ENCODE assay signal across 12 mouse cellular contexts in the genomic region with DNA sequence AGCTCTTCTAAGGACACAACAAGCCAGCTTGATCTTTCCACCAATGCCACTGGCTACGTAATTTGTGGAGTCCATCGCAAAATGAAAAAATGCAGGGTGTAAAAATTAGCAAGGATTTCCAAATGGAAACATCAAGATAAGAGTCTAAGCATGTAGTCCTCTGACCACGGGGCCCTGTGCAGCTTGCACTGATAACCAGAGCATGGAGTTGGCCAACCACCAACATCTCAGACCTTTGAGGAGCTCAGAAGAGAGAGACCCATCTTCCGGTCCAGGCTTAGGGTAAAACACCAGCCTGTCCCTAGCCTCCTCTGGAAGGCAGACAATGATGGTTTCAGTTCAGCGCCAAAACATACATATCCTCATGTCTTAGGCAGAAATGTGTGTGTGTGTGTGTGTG.
A peak's percentile ranks its signal among the peaks of the same experiment; 100 is the strongest.
DNase-seq lines count a peak whose midpoint lies in the region; ATAC-seq lines count a peak whose summit lies in the region.
"Had no signal": no experiment of that assay in that cellular context is flagged by ENCODE, and none has a peak within 500 bp of the region (broad histone marks: within the 10 kb centered on the region; RNA-seq: fewer than 3 reads in every experiment).

No protein-coding gene starts in this region.

- intact Hi-C loops in heart, postnatal 25 days (cut with DNase I): no loop called here

- peaks cover 57% of the 10 kb centered on the region for H3K4me1 ChIP-seq in kidney, embryonic 14.5 days (ENCODE audit: control insufficient read depth, insufficient read depth, low read length)
- H3K4me1 ChIP-seq in limb, embryonic 10.5 days: peaks cover 88% of the 10 kb centered on the region

- H3K27ac ChIP-seq in kidney, embryonic 14.5 days (ENCODE audit: low read depth, low read length): peak overlapping the region; percentile 75; the same call in 1 of the 2 replicates
- peak overlapping the region; percentile 94 for H3K27ac ChIP-seq in limb, embryonic 10.5 days
- H3K27ac ChIP-seq: midbrain, embryonic 12.5 days had no signal

- peak; percentile 94 for DNase-seq in heart, adult 11 months
- no peak for DNase-seq in heart, postnatal 25 days (ENCODE audit: low spot score)
- no peak for DNase-seq in kidney, adult 11 months
- peak; percentile 60 for DNase-seq in 416B (ENCODE audit: low read depth)
- no peak for DNase-seq in limb, embryonic 10.5 days (ENCODE audit: low spot score)
- DNase-seq in ovary, adult 18-20 months (ENCODE audit: low spot score): no peak
- DNase-seq: cerebellum, adult 18-20 months; kidney, adult 8-10 months had no signal

- no peaks in the 10 kb centered on the region for H3K27me3 ChIP-seq in kidney, embryonic 14.5 days (ENCODE audit: control insufficient read depth, insufficient read depth, low read length)
- H3K27me3 ChIP-seq in limb, embryonic 10.5 days (ENCODE audit: low read depth, poor library complexity, severe bottlenecking): no peaks in the 10 kb centered on the region
- H3K27me3 ChIP-seq: midbrain, embryonic 12.5 days had no signal

- H3K9me3 ChIP-seq in kidney, embryonic 14.5 days (ENCODE audit: control insufficient read depth, low read length): 0 out of 2 replicates have a peak, but pooled peaks cover 2% of the 10 kb centered on the region
- H3K9me3 ChIP-seq in limb, embryonic 10.5 days (replicated peaks): no peaks in the 10 kb centered on the region
- H3K9me3 ChIP-seq: midbrain, embryonic 12.5 days had no signal

- no peaks in the 10 kb centered on the region for H3K36me3 ChIP-seq in kidney, embryonic 14.5 days (ENCODE audit: control insufficient read depth, insufficient read depth, low read length)
- H3K36me3 ChIP-seq in limb, embryonic 10.5 days: no peaks in the 10 kb centered on the region
- H3K36me3 ChIP-seq: midbrain, embryonic 12.5 days had no signal

- no peak overlapping the region for H3K4me2 ChIP-seq in kidney, embryonic 14.5 days (replicated peaks; ENCODE audit: low read depth, low read length)
- H3K4me2 ChIP-seq: midbrain, embryonic 12.5 days had no signal

- H3K4me3 ChIP-seq in kidney, embryonic 14.5 days (ENCODE audit: low read length): no peak overlapping the region
- H3K4me3 ChIP-seq in limb, embryonic 10.5 days: no peak overlapping the region
- H3K4me3 ChIP-seq: erythroblast, embryonic 14.5 days; midbrain, embryonic 12.5 days had no signal

- ATAC-seq in kidney, embryonic 14.5 days (ENCODE audit: low FRiP score, low TSS enrichment): no peak
- ATAC-seq in inflammation-experienced regulatory T-cells, adult 6 months: no peak

- no peak overlapping the region for H3K9ac ChIP-seq in kidney, embryonic 14.5 days (ENCODE audit: low read depth, low read length)
- H3K9ac ChIP-seq: midbrain, embryonic 12.5 days had no signal

- 85% methylated on average over 5 of the region's 5 CpGs for WGBS in kidney, embryonic 14.5 days
- WGBS in limb, embryonic 10.5 days: 94% methylated on average over 5 of the region's 5 CpGs

Comparison
In these comparisons a context has a peak if more than half of its experiments do, and no peak if none do; other contexts are left out.
1. DNase-seq: peak in heart, adult 11 months (single experiment) and 416B (single experiment); none in heart, postnatal 25 days (single experiment), kidney, adult 11 months (single experiment), limb, embryonic 10.5 days (single experiment) and ovary, adult 18-20 months (single experiment).